Mouse (Mus musculus) midbrain, embryonic 14.5 days (tissue): ENCODE results near the gene Ggt6. TPM values are rescaled to one million over a fixed set of nuclear protein-coding genes. Genes with fewer than 3 reads are reported as not detected.
"Not testable (repeated sequence)": the region's sequence is repeated elsewhere in the genome, so short reads cannot be mapped to it uniquely, and the experiment has no call there.

ENCODE experiments used
- ATAC-seq: fragments of 200-750 bp; cut with Nextera tagmentation; 2 replicates; pipeline ENCODE4 v1.8.0; 2017; ENCODE audit warnings: moderate number of reproducible peaks, moderate library complexity; ENCODE audit not compliant: low FRiP score, low TSS enrichment
- DNase-seq: peaks from one replicate; pipeline ENCODE4 v3.0.0-alpha.2; 2015
- H3K27ac ChIP-seq: fragments of 300-500 bp; sonication (generic); replicated peaks from 2 replicates; pipeline ENCODE4 v1.5.1; 2014; ENCODE audit warnings: mild to moderate bottlenecking, low read depth, low read length, moderate library complexity
- H3K27me3 ChIP-seq: fragments of 300-500 bp; sonication (generic); 2 replicates; pipeline ENCODE4 v1.6.1; 2014; ENCODE audit warnings: low read length, control low read depth, mixed read lengths; ENCODE audit not compliant: control insufficient read depth, insufficient read depth
- H3K36me3 ChIP-seq: fragments of 300-500 bp; sonication (generic); 2 replicates; pipeline ENCODE4 v1.6.1; 2014; ENCODE audit warnings: low read length, control low read depth; ENCODE audit not compliant: control insufficient read depth, insufficient read depth
- H3K4me1 ChIP-seq: fragments of 300-500 bp; sonication (generic); 2 replicates; pipeline ENCODE4 v1.6.1; 2014; ENCODE audit warnings: mild to moderate bottlenecking, antibody characterized with exemption, low read length, control low read depth; ENCODE audit not compliant: control insufficient read depth, insufficient read depth
- H3K4me2 ChIP-seq: fragments of 300-500 bp; sonication (generic); 2 replicates; pipeline ENCODE4 v1.6.1; 2014; ENCODE audit warnings: mild to moderate bottlenecking, low read length, moderate library complexity
- H3K4me3 ChIP-seq: fragments of 300-500 bp; sonication (generic); replicated peaks from 2 replicates; pipeline ENCODE4 v1.5.1; 2014; ENCODE audit warnings: low read depth, low read length
- H3K9ac ChIP-seq: fragments of 300-500 bp; sonication (generic); replicated peaks from 2 replicates; pipeline ENCODE4 v1.6.1; 2014; ENCODE audit warnings: mild to moderate bottlenecking, low read length, moderate library complexity
- H3K9me3 ChIP-seq: fragments of 300-500 bp; sonication (generic); 2 replicates; pipeline ENCODE4 v1.6.1; 2016; ENCODE audit warnings: low read length, control low read depth, mixed read lengths; ENCODE audit not compliant: control insufficient read depth
- WGBS: fragments of 180-500 bp; shearing (Covaris S2); extraction: QIAGEN DNeasy Blood & Tissue Kit; methylation state at CpG from one replicate; pipeline ENCODE4 v1.1.7; 2014; 5-methylcytosine and 5-hydroxymethylcytosine counted together
- polyA plus RNA-seq: library from polyadenylated mRNA; unstranded; fragments of >200 nt; fragmentation: Nextera tagmentation; extraction: Ambion mirVana; gene quantifications from 2 replicates; pipeline ENCODE4 v1.2.1, GENCODE M21; 2014

Ggt6 gene
- polyA plus RNA-seq, 1 experiment from 2014 or later: not detected

GRCm38 (mm10) chr11:72428694-72429093 is 6.6 kb upstream of the Ggt6 start:
- Histone ChIP-seq H3K4me1 (no peaks in the 10 kb centered on the region), H3K36me3 (no peaks in the 10 kb centered on the region), H3K4me3 (no peak overlapping the region), H3K9me3 (no peaks in the 10 kb centered on the region), H3K27me3 (no peaks in the 10 kb centered on the region), H3K27ac (no peak overlapping the region), H3K4me2 (no peak overlapping the region), H3K9ac (no peak overlapping the region)
- peak; percentile 77 for DNase-seq
- WGBS: 2% methylated on average over 5 of the region's 5 CpGs
- ATAC-seq: no peak

- Histone ChIP-seq H3K4me3 (no peak overlapping the region), H3K27ac (no peak overlapping the region), H3K36me3 (no peaks in the 10 kb centered on the region), H3K4me1 (no peaks in the 10 kb centered on the region), H3K4me2 (no peak overlapping the region), H3K27me3 (no peaks in the 10 kb centered on the region), H3K9me3 (no peaks in the 10 kb centered on the region), H3K9ac (no peak overlapping the region)
- peak; percentile 83 for DNase-seq
- no peak for ATAC-seq
- 38% methylated on average over 7 of the region's 7 CpGs for WGBS
These were observed 6.0 kb upstream of the Ggt6 start for GRCm38 (mm10) chr11:72429288-72429690.

- not testable (repeated sequence) for DNase-seq, H3K27me3 ChIP-seq, H3K4me3 ChIP-seq, H3K4me2 ChIP-seq, H3K36me3 ChIP-seq, ATAC-seq, H3K4me1 ChIP-seq, H3K27ac ChIP-seq, H3K9me3 ChIP-seq, H3K9ac ChIP-seq
- WGBS: 61% methylated on average over 9 of the region's 9 CpGs
These were observed 4.8 kb upstream of the Ggt6 start for GRCm38 (mm10) chr11:72430311-72431068.

- Histone ChIP-seq H3K9me3 (no peaks in the 10 kb centered on the region), H3K4me2 (no peak overlapping the region), H3K4me3 (no peak overlapping the region), H3K4me1 (no peaks in the 10 kb centered on the region), H3K9ac (no peak overlapping the region), H3K27ac (no peak overlapping the region), H3K27me3 (no peaks in the 10 kb centered on the region), H3K36me3 (no peaks in the 10 kb centered on the region)
- no peak for ATAC-seq
- WGBS: 48% methylated on average over 2 of the region's 2 CpGs
- DNase-seq: no peak
These were observed 344 bp downstream of the Ggt6 start for GRCm38 (mm10) chr11:72435694-72436045.

- no peak overlapping the region for H3K4me3 ChIP-seq
These were observed 945 bp downstream of the Ggt6 start for GRCm38 (mm10) chr11:72436271-72436670.

GRCm38 (mm10) chr11:72436756-72437650 is 1.7 kb downstream of the Ggt6 start:
- H3K4me2 ChIP-seq: no peak overlapping the region
- ATAC-seq: no peak
- peaks cover 2% of the 10 kb centered on the region for H3K4me1 ChIP-seq
- WGBS: 77% methylated on average over 16 of the region's 16 CpGs
- H3K36me3 ChIP-seq: no peaks in the 10 kb centered on the region
- DNase-seq: no peak
- no peaks in the 10 kb centered on the region for H3K27me3 ChIP-seq
- H3K4me3 ChIP-seq: no peak overlapping the region
- H3K9ac ChIP-seq: no peak overlapping the region
- H3K27ac ChIP-seq: no peak overlapping the region
- no peaks in the 10 kb centered on the region for H3K9me3 ChIP-seq

More at GRCm38 (mm10) chr11:72436271-72436670, 945 bp downstream of the Ggt6 start:
- WGBS: 70% methylated on average over 5 of the region's 5 CpGs
- no peaks in the 10 kb centered on the region for H3K9me3 ChIP-seq
- no peak overlapping the region for H3K4me2 ChIP-seq
- no peak for ATAC-seq
- no peaks in the 10 kb centered on the region for H3K36me3 ChIP-seq
- H3K27me3 ChIP-seq: no peaks in the 10 kb centered on the region
- H3K4me1 ChIP-seq: no peaks in the 10 kb centered on the region
- H3K27ac ChIP-seq: no peak overlapping the region
- H3K9ac ChIP-seq: no peak overlapping the region
- DNase-seq: no peak

GRCm38 (mm10) chr11:72438411-72438810 is 3.1 kb downstream of the Ggt6 start:
- H3K36me3 ChIP-seq: peaks cover 11% of the 10 kb centered on the region
- WGBS: 77% methylated on average over 4 of the region's 4 CpGs
- H3K4me3 ChIP-seq: no peak overlapping the region
- H3K27ac ChIP-seq: no peak overlapping the region
- peaks cover 7% of the 10 kb centered on the region for H3K4me1 ChIP-seq
- no peak overlapping the region for H3K9ac ChIP-seq
- H3K4me2 ChIP-seq: no peak overlapping the region
- ATAC-seq (no peak), DNase-seq (no peak)
- H3K27me3 ChIP-seq: no peaks in the 10 kb centered on the region
- no peaks in the 10 kb centered on the region for H3K9me3 ChIP-seq

- not testable (repeated sequence) for ATAC-seq
- 41% methylated on average over 6 of the region's 6 CpGs for WGBS
These were observed 5.3 kb downstream of the Ggt6 start for GRCm38 (mm10) chr11:72440597-72440964.

More at GRCm38 (mm10) chr11:72440597-72440964, 5.3 kb downstream of the Ggt6 start:
- peak overlapping the region; percentile 84 for H3K4me3 ChIP-seq
- H3K27ac ChIP-seq: peak overlapping the region; percentile 91
- not testable (repeated sequence) for H3K9me3 ChIP-seq, DNase-seq, H3K4me1 ChIP-seq, H3K27me3 ChIP-seq
- peak overlapping the region; percentile 86 for H3K4me2 ChIP-seq
- H3K36me3 ChIP-seq: peaks cover 33% of the 10 kb centered on the region
- peak overlapping the region; percentile 75 for H3K9ac ChIP-seq
